Mouse (Mus musculus): ENCODE results near the gene Soat2.

Gene Soat2

GRCm38 (mm10) chr15:102150301-102151135 is at the start of gene Soat2:
Gene Soat2 (plus strand): TSS chr15:102150526.
- DNase-seq (ENCODE audit: low read depth, low spot score), result no peak

- DNase-seq (ENCODE audit: low read depth, low spot score), result no peak
Measured at GRCm38 (mm10) chr15:102100996-102101671, 49.2 kb upstream of the Soat2 start.

- no peak for DNase-seq (ENCODE audit: low read depth, low spot score)
Measured at GRCm38 (mm10) chr15:102101672-102102541, 48.4 kb upstream of the Soat2 start.

DNA sequence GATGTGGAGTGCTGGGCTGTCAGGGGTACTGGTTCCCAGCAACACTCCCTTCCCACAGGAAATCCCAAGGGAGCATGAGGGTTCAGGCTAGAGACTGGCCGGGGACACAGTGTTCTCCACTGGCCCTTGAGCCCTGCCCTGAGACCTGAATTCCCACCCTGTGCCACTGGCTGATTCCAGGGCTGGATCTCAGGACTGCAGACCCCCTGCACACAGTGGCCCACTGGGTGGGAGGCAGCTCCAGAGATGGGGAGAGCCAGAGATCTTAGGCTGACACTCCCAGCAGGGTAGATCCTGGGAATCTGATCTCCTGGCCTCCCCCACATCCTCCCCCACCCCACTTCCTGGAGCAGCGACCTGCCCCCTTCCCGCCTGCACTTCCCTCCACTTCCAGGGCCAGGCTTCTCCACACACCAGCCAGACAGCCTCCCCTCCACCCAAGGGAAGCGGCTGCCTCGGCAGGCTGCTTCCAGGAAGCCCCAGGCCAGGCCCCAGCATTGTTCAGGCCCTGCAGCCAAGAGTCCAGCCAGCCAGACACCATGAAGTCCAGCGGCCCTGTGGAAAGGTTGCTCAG is 47.7 kb upstream of the Soat2 start:
- no peak for DNase-seq (ENCODE audit: low read depth, low spot score)

DNA sequence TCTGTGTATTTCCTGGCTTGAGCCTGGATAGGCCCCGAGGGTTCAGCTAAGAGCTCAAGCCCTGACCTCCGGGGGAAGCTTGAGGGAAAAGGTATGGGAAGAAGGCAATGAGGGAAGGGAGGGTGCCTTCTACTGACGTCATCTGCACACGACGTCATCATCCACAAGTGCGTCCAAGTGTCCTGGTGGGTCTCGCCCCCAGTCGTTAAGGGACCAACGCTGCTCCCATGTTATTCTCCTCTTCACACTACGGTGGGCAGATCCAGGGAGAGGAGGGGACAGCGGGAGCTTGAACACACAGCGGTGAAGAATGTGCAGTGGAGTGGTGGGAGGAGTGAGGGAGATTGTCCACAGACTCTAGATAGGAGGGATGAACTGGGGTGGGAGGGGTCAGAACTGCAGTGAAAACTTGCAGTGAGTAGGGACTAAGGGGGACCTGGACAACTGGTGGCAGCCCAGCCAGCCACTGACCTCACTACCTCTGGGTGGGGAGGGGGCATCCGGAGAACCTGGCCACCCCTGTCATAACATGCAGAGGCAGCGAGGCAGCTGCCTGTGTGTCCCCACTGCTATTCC is 46.9 kb upstream of the Soat2 start:
- no peak for DNase-seq (ENCODE audit: low read depth, low spot score)

- no peak for DNase-seq (ENCODE audit: low read depth, low spot score)
Measured at GRCm38 (mm10) chr15:102103947-102104555, 46.3 kb upstream of the Soat2 start.

DNA sequence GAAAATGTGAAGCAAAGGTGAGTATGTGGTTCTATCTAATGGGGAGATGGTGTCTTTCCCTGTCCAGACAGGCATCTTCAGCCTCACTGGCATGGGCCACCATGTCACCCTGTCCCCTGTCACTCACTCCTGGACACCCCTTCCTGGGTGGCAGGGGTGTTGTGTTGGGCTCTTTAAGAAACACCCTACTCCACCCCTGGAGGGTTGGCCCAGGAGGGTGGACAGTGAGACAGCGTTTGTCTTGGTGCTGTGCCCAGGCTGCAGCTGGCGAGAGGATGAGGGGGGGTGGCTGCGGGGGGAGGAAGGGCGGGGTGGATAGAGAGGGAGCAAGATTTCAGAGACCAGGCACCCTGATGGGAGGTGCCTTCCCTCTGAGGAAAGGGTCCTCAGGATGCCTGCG is 45.0 kb upstream of the Soat2 start:
- no peak for DNase-seq (ENCODE audit: low read depth, low spot score)

DNA sequence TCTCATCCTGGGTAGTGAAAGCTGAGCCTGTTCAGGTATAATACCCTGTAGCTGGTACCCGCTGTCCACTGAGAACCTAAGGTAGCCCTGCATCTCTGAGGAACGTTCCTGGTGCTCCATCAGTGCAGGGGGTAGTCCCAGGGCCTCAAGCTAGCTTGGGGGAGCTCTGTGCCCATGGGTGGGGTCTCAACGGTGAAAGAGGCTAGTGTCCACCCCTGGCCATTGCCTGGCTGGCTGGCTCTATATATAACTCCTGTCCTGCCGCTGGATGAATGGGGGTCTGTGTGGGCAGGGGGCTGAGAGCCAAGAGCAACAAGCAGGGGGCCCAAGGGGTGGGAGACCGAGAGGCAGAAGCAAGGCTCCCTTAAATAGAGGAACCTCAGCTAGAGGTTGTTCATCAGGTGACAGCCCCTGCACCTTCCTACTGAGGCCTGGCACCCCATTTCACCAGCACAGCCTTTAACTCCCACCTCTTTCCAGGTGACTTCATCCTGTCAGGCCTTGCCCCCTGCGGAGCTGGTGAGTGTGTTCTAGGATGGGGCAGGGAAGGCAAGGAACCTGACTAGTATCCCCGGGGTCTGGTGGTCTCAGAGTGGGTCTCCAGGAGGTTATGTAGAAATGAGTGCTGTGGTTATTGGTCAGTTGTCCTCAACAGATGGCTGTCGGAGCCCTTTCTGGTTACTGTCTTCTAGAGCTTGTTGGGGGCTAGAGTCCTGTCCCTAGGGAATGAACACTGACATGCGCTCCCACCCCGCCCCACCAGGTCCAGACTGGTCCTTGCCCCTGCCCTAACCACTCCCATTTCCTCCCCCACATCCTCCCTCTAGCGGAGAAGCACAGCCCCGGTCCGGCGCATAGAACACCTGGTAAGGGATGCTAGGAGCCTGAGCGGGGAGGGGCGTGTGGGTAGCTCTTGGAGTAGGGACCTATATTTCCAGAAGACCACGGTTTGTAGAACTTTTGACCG is 44.3 kb upstream of the Soat2 start:
- DNase-seq (ENCODE audit: low read depth, low spot score), result peak; percentile 31

GRCm38 (mm10) chr15:102106754-102107456 is 43.4 kb upstream of the Soat2 start:
- peak; percentile 29 for DNase-seq (ENCODE audit: low read depth, low spot score)

GRCm38 (mm10) chr15:102107689-102108573 is 42.4 kb upstream of the Soat2 start:
- peak; percentile 45 for DNase-seq (ENCODE audit: low read depth, low spot score)

DNA sequence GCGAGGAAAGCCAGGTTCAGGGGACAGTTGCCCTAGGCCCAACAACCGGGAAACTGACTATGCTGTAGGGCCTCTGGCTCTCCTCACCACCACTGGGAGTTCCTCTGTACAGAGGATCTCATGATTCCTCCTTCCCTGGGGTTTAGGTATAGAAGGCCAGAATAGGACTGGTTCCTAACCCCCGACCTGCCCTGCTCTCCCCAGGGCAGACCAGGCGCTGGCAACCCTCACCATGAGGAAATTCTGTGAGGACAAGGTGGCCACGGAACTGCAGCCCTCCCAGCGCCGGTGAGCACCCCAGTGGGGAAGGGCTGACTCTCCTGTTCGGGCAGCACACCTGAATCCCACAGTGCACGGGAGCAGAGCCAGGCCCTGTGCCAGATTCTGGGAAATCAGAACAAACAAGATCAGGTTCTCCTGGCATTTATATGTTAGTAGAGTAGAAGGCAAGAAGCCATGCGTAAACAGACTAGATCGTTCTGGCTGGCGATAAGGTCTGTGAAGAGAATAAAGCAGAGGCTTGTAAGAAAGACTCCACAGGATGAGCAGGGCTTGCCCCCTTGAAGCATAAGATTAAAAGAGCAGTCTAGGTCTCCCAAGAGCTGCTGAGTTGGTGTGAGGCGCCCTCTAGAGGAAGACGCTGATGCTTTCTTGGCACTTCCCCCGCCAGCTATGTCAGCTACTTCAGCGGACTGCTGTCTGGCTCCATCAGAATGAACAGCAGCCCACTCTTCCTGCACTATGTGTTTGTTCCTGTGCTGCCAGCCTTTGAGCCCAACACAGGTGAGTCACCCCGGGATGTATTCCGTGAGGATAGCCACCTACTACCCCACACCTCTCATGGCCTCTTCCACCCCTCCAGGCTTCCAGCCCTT is 41.4 kb upstream of the Soat2 start:
- DNase-seq (ENCODE audit: low read depth, low spot score), result peak; percentile 67

- no peak for DNase-seq (ENCODE audit: low read depth, low spot score)
Measured at GRCm38 (mm10) chr15:102110271-102110670, 40.1 kb upstream of the Soat2 start.

GRCm38 (mm10) chr15:102110701-102111494 is 39.4 kb upstream of the Soat2 start:
- DNase-seq (ENCODE audit: low read depth, low spot score), result no peak

DNA sequence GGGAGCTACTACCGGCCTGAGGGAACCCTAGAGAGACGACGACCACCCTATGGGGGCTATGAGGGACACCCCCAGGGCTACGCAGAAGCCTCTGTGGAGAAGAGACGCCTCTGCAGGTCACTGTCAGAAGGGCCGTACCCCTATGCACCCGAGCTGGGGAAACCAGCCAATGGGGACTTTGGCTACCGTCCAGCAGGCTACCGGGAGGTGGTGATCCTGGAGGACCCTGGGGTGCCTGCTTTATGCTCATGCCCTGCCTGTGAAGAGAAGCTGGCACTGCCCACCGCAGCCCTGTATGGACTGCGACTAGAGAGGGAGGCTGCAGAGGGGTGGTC is 38.9 kb upstream of the Soat2 start:
- no peak for DNase-seq (ENCODE audit: low read depth, low spot score)

- no peak for DNase-seq (ENCODE audit: low read depth, low spot score)
Measured at GRCm38 (mm10) chr15:102112181-102112580, 38.1 kb upstream of the Soat2 start.

DNA sequence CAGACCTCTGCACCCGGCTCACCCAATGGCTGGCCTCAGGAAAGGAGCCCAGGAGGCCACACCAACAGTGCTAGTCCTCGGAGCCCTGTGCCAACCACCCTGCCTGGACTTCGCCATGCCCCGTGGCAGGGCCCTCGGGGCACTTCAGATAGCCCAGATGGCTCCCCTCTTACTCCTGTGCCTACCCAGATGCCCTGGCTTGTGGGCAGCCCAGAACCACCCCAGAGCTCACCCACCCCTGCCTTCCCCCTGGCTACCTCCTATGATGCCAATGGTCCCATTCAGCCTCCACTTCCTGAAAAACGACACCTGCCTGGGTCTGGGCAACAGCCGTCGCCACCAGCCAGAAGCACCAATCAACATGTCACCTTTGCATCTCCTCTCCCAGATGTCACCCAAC is 37.5 kb upstream of the Soat2 start:
- no peak for DNase-seq (ENCODE audit: low read depth, low spot score)

Data from WW6 (cell line).